Mouse (Mus musculus) heart, embryonic 15.5 days (tissue): ENCODE measurements at regions not wholly inside any gene's neighbourhood (a gene's known extent, or its start where the extent isn't known, plus 50 kb on each side); places are given as distances from the start of the nearest gene placed in this dataset.

ENCODE experiments used
- ATAC-seq: fragments of 200-750 bp; cut with Nextera tagmentation; replicated peaks from 2 replicates; pipeline ENCODE4 v1.8.0; 2017; ENCODE audit warnings: low read depth, moderate TSS enrichment; ENCODE audit not compliant: insufficient number of reproducible peaks, insufficient read depth, low FRiP score
- H3K27ac ChIP-seq: fragments of 300-500 bp; sonication (generic); 2 replicates; pipeline ENCODE4 v1.5.1; 2015; ENCODE audit warnings: mild to moderate bottlenecking, inconsistent platforms
- H3K27me3 ChIP-seq: fragments of 300-500 bp; sonication (generic); 2 replicates; pipeline ENCODE4 v1.6.1; 2015; ENCODE audit warnings: inconsistent platforms
- H3K36me3 ChIP-seq: fragments of 300-500 bp; sonication (generic); 2 replicates; pipeline ENCODE4 v1.6.1; 2015; ENCODE audit warnings: mild to moderate bottlenecking, inconsistent platforms
- H3K4me1 ChIP-seq: fragments of 300-500 bp; sonication (generic); replicated peaks from 2 replicates; pipeline ENCODE4 v1.6.1; 2015; ENCODE audit warnings: inconsistent platforms
- H3K4me2 ChIP-seq: fragments of 300-500 bp; sonication (generic); 2 replicates; pipeline ENCODE4 v1.6.1; 2015; ENCODE audit warnings: inconsistent platforms, mild to moderate bottlenecking, moderate library complexity
- H3K4me3 ChIP-seq: fragments of 300-500 bp; sonication (generic); 2 replicates; pipeline ENCODE4 v1.5.1; 2015; ENCODE audit warnings: mild to moderate bottlenecking, inconsistent platforms
- H3K9ac ChIP-seq: fragments of 300-500 bp; sonication (generic); 2 replicates; pipeline ENCODE4 v1.6.1; 2015; ENCODE audit warnings: mild to moderate bottlenecking, inconsistent platforms
- H3K9me3 ChIP-seq: fragments of 300-500 bp; sonication (generic); replicated peaks from 2 replicates; pipeline ENCODE4 v1.6.1; 2016; ENCODE audit warnings: inconsistent platforms
- WGBS: fragments of 180-500 bp; shearing (Covaris S2); methylation state at CpG from one replicate; pipeline ENCODE4 v1.1.7; 2015; ENCODE audit warnings: mixed read lengths; 5-methylcytosine and 5-hydroxymethylcytosine counted together

- WGBS: 65% methylated on average over 1 of the region's 1 CpGs
- no peak overlapping the region for H3K4me2 ChIP-seq
Measured at GRCm38 (mm10) chr1:166793717-166794081, 112.1 kb upstream of the Fmo9 start.

DNA sequence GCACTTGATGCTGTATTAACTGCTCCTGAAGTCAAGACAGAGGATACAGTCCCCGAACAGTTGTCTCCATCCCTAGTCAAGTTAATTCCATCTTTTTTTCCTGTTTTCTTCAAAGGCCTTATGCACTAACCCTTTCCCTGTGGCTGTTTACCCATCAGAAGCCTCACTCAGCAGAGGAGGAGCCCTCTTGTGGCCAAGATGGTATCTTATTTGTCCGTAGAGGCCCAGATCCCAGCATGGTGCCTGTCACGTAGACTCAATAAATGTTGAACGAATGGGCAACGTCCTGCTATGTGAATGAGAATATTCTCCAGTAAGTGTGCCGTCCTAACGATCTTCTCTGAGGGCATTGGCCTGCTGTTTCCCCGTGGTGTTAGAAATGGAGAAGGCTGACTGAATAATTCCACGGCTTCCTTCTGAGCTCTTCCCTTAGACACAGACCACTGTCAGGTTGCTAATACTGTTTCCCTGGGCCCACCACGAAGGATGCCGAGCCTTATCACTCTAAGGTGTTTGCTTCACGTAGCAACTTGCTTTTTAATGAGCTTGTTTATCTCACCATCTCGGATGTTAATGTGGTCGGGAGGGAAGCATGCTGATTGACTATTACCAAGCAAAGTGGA, 113.1 kb upstream of the Fmo9 start:
- Histone ChIP-seq H3K27ac (no peak overlapping the region), H3K4me3 (no peak overlapping the region), H3K4me2 (no peak overlapping the region), H3K27me3 (no peaks in the 10 kb centered on the region), H3K9ac (no peak overlapping the region), H3K4me1 (peaks cover 6% of the 10 kb centered on the region; the same call in 1 of the 2 replicates), H3K9me3 (no peaks in the 10 kb centered on the region), H3K36me3 (no peaks in the 10 kb centered on the region)
- 60% methylated on average over 14 of the region's 14 CpGs for WGBS
- no peak for ATAC-seq

More at GRCm38 (mm10) chr1:166793717-166794081, 112.1 kb upstream of the Fmo9 start:
- Histone ChIP-seq H3K9ac (no peak overlapping the region), H3K9me3 (no peaks in the 10 kb centered on the region), H3K27me3 (no peaks in the 10 kb centered on the region), H3K4me3 (no peak overlapping the region), H3K4me1 (peaks cover 6% of the 10 kb centered on the region; the same call in 1 of the 2 replicates), H3K36me3 (no peaks in the 10 kb centered on the region), H3K27ac (no peak overlapping the region)
- no peak for ATAC-seq

- Histone ChIP-seq H3K9ac (no peak overlapping the region), H3K9me3 (no peaks in the 10 kb centered on the region), H3K4me2 (no peak overlapping the region), H3K27ac (no peak overlapping the region), H3K4me3 (no peak overlapping the region), H3K4me1 (peaks cover 6% of the 10 kb centered on the region; the same call in 1 of the 2 replicates), H3K36me3 (no peaks in the 10 kb centered on the region), H3K27me3 (no peaks in the 10 kb centered on the region)
- whole genome bisulfite sequencing: 64% methylated on average over 4 of the region's 4 CpGs
- ATAC-seq: no peak
Measured at GRCm38 (mm10) chr1:166795613-166796012, 114.0 kb upstream of the Fmo9 start.

GRCm38 (mm10) chr1:166796362-166796925, 114.8 kb upstream of the Fmo9 start:
- Histone ChIP-seq H3K4me3 (no peak overlapping the region), H3K4me1 (peaks cover 6% of the 10 kb centered on the region; the same call in 1 of the 2 replicates), H3K4me2 (no peak overlapping the region), H3K9ac (no peak overlapping the region), H3K27ac (no peak overlapping the region), H3K27me3 (no peaks in the 10 kb centered on the region), H3K9me3 (no peaks in the 10 kb centered on the region), H3K36me3 (no peaks in the 10 kb centered on the region)
- WGBS: 52% methylated on average over 6 of the region's 6 CpGs
- no peak for ATAC-seq

GRCm38 (mm10) chr1:166796931-166797330, 115.3 kb upstream of the Fmo9 start:
- ATAC-seq: no peak
- no peak overlapping the region for H3K9ac ChIP-seq
- WGBS: 53% methylated on average over 4 of the region's 4 CpGs
- H3K4me2 ChIP-seq: no peak overlapping the region
- H3K4me3 ChIP-seq: no peak overlapping the region
- H3K36me3 ChIP-seq: no peaks in the 10 kb centered on the region
- peaks cover 6% of the 10 kb centered on the region; the same call in 1 of the 2 replicates for H3K4me1 ChIP-seq
- no peak overlapping the region for H3K27ac ChIP-seq
- H3K9me3 ChIP-seq: no peaks in the 10 kb centered on the region
- no peaks in the 10 kb centered on the region for H3K27me3 ChIP-seq

GRCm38 (mm10) chr1:166800953-166801603, 119.4 kb upstream of the Fmo9 start:
- 70% methylated on average over 11 of the region's 11 CpGs for WGBS
- no peak for ATAC-seq

DNA sequence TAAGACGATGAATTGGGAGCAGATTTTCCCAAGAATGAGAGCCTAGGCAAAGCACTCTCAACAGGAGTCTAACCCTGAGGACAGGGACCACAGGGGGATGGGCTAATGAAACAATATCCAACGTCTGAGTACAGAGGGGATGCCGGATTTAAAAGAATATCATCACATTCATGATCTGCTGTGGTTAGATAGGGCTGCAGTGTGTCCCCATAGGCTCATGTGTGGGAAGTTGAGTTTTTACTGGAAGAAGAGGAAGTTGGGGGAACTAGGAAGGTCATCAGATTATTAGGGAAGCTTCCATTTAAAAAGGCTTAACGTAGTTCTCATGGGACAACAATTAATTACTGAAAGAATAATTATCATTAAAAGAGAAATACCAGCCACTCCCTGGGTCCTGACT, 120.3 kb upstream of the Fmo9 start:
- no peaks in the 10 kb centered on the region for H3K27me3 ChIP-seq
- H3K27ac ChIP-seq: no peak overlapping the region
- no peak overlapping the region for H3K9ac ChIP-seq
- H3K36me3 ChIP-seq: no peaks in the 10 kb centered on the region
- no peak overlapping the region for H3K4me3 ChIP-seq
- H3K9me3 ChIP-seq: no peaks in the 10 kb centered on the region
- ATAC-seq: no peak
- no peak overlapping the region for H3K4me2 ChIP-seq
- H3K4me1 ChIP-seq: peaks cover under 1% of the 10 kb centered on the region; the same call in 1 of the 2 replicates
- 39% methylated on average over 4 of the region's 4 CpGs for WGBS

More at GRCm38 (mm10) chr1:166800953-166801603, 119.4 kb upstream of the Fmo9 start:
- peaks cover 6% of the 10 kb centered on the region; the same call in 1 of the 2 replicates for H3K4me1 ChIP-seq
- no peak overlapping the region for H3K4me3 ChIP-seq
- H3K4me2 ChIP-seq: no peak overlapping the region
- H3K27me3 ChIP-seq: no peaks in the 10 kb centered on the region
- H3K9me3 ChIP-seq: no peaks in the 10 kb centered on the region
- H3K36me3 ChIP-seq: no peaks in the 10 kb centered on the region
- no peak overlapping the region for H3K27ac ChIP-seq
- H3K9ac ChIP-seq: no peak overlapping the region

GRCm38 (mm10) chr1:166803928-166804327, 122.3 kb upstream of the Fmo9 start:
- no peaks in the 10 kb centered on the region for H3K9me3 ChIP-seq
- no peak overlapping the region for H3K9ac ChIP-seq
- no peaks in the 10 kb centered on the region for H3K36me3 ChIP-seq
- 56% methylated on average over 2 of the region's 2 CpGs for WGBS
- H3K4me2 ChIP-seq: no peak overlapping the region
- H3K4me1 ChIP-seq: no peaks in the 10 kb centered on the region
- no peak overlapping the region for H3K4me3 ChIP-seq
- no peaks in the 10 kb centered on the region for H3K27me3 ChIP-seq
- ATAC-seq: no peak
- H3K27ac ChIP-seq: no peak overlapping the region

- no peak overlapping the region for H3K4me3 ChIP-seq
- no peak overlapping the region for H3K9ac ChIP-seq
- ATAC-seq: no peak
- no peaks in the 10 kb centered on the region for H3K36me3 ChIP-seq
- H3K27ac ChIP-seq: no peak overlapping the region
- whole genome bisulfite sequencing: 54% methylated on average over 1 of the region's 1 CpGs
- H3K4me2 ChIP-seq: no peak overlapping the region
- no peaks in the 10 kb centered on the region for H3K27me3 ChIP-seq
- no peaks in the 10 kb centered on the region for H3K9me3 ChIP-seq
- no peaks in the 10 kb centered on the region for H3K4me1 ChIP-seq
Measured at GRCm38 (mm10) chr1:166804333-166804732, 122.7 kb upstream of the Fmo9 start.

DNA sequence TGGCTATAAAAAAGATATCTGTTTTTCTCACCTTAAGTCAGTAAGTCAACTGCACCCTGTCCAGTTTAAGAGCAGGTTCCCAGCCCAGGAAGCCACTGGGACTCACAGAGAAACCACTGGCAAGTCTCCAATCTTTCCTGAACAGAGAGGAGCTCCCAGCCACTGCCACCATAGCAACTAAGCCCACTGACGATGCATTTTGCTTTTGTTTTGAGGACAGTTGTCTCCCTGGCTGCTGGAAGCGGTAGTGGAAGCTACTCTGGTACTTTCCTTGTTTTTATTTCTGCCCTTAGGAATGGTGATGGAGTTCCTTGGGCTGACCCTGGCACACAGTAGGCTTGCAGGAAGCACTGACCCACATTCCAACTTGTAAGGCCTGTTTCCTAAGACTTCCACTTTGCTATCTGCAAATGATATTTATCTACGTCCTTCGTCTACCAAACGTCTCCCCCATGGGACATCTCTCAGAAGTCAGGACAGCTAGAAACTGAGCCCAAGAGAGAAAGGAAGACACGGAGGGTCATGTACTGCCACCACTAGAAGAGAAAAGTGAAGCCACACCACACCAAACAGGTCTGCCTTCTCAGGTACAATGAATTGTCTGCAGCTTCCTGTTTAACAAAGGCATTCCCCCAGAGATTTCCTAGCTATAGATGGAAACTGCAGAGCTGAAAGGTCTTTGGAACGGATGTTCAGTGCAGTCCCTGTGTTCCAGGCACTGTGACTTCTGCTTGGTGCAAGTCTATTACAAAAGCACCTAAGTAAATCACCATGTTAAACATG, 125.7 kb upstream of the Fmo9 start:
- no peak overlapping the region for H3K4me3 ChIP-seq
- H3K4me2 ChIP-seq: no peak overlapping the region
- no peak overlapping the region for H3K27ac ChIP-seq
- H3K27me3 ChIP-seq: no peaks in the 10 kb centered on the region
- no peaks in the 10 kb centered on the region for H3K36me3 ChIP-seq
- H3K9ac ChIP-seq: no peak overlapping the region
- no peaks in the 10 kb centered on the region for H3K9me3 ChIP-seq
- ATAC-seq: no peak
- H3K4me1 ChIP-seq: peaks cover 6% of the 10 kb centered on the region; the same call in 1 of the 2 replicates
- 51% methylated on average over 7 of the region's 7 CpGs for WGBS

DNA sequence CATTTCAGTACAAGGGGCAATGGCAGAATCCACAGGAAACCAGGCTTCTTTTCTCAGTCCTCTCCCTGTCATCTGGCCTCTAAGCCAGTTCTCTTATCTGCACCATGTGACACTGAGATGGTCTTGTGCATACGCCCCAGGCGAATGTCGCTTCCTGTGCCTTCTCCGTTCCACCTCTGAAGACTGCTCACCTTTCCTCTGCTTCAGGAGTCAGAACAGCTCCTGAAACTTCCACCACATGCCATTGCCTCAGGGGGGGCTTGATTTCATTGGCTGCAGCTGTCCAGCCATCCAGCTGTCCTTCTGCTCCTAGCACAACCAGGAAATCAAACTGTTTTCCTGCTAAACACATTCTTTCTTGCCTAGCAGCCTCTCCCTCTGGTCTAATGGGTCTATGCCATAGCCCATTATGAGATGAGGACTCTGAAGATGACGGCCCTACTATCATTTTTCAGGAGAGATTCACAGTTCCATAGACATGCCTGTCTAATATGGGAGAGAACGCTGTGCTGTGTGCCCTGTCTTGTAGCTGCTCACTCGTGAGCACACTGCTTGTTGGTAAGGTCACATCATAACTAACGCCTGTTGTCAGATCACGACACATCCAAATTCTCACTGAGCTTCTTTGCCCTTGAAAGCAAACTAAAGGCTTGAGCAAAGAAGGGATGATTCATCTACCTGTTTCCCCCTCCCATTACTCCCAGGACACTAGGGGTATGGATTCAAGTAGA, 129.9 kb upstream of the Fmo9 start:
- peaks cover 6% of the 10 kb centered on the region; the same call in 1 of the 2 replicates for H3K4me1 ChIP-seq
- no peaks in the 10 kb centered on the region for H3K27me3 ChIP-seq
- H3K4me2 ChIP-seq: no peak overlapping the region
- no peaks in the 10 kb centered on the region for H3K9me3 ChIP-seq
- no peaks in the 10 kb centered on the region for H3K36me3 ChIP-seq
- WGBS: 52% methylated on average over 9 of the region's 9 CpGs
- H3K4me3 ChIP-seq: no peak overlapping the region
- no peak overlapping the region for H3K9ac ChIP-seq
- H3K27ac ChIP-seq: no peak overlapping the region
- ATAC-seq: no peak
